Mouse (Mus musculus) G1E-ER4 (cell line): Measurements from ENCODE around the gene Smap2. TPM values are rescaled to one million over a fixed set of nuclear protein-coding genes. Genes with fewer than 3 reads are reported as not detected.

Experiments
- GATA1 ChIP-seq: IDR thresholded peaks from one replicate; pipeline ENCODE4 v1.8.0; 2012; ENCODE audit warnings: low read length, inconsistent platforms
- polyA plus RNA-seq: library from polyadenylated mRNA; stranded (reverse); fragments of >175 nt; gene quantifications from 2 replicates; pipeline ENCODE4 v1.2.3, GENCODE M21; 2012

The Smap2 gene
- 34.2 and 36.8 TPM in 2 replicates for polyA plus RNA-seq

DNA sequence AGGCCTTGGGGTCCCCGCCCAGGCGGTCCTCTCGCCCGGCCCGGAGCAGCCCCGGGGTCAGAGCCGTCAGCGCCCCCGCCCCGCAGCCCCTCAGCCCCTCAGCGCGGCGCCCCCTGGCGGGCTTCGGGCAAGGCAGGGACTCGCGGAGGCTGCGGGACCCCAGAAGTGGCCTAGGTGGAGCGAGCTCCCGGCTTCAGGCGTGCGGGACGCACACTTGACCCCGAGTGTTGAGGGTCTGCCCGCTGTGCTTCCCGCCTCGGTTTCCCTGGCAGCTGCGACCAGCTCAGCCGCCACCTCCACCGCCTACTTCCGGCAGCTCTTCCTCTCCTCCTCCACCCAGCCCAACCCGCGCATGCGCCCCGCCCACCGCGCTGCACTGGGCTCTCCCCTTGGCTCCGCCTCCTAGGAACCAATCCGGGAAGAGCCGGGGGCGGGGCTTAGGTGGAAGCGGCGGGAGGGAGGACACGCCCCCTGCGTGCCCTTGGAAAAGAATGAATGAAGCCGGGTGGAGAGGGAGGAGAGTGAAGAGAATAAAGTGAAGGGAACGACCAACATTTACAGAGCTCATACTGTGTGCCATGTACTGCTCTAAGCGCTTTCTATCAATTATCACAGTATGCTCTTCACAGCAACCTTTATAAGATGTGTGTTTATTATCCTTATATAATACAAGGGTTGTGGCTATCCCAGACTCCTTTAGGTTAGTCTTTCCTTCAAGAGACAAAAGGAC is at the start of gene Smap2:
TSS of gene Smap2 (minus strand) at position 320 of the 730 bp plus-strand sequence.
- TF ChIP-seq GATA1, result no peak

DNA sequence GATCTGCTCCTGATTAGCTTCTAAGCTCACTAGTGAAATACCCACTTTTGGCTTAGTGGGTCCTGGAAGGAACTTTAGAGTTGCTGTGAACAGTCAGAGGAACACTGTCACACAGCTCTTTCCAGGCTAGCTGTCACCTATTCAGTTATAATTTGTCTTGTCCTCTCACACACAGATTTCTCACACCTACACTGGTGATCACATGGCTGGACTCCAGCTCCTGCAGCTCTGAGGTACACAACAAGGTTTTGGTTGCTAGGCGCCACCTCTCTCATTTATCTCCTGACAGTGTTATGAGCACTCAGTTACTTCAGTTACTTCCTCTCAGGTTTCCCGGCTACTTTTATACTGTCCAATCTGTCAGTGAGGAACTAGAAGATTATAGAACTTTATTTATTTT is 48.3 kb upstream of the Smap2 start:
- no peak for TF ChIP-seq GATA1

DNA sequence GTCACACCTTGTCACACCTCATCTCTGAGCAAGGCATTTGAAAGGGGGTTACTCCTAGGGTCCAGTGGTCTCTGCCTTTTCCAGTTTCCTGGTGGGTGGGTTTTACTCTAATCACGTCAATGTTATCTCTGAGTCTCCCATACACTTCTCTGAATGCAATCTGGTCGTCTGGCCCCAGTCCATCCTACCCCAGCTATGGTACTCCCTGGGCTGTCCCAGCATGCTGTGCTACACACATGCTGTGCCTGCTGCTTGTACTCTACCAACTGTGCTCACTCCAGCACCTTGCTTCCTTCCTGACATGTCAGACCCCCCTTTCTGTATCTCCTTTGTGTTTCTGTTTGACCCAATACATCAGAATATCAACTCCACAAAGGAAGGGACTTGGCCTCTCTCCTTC is 40.0 kb upstream of the Smap2 start:
- TF ChIP-seq GATA1, result no peak

DNA sequence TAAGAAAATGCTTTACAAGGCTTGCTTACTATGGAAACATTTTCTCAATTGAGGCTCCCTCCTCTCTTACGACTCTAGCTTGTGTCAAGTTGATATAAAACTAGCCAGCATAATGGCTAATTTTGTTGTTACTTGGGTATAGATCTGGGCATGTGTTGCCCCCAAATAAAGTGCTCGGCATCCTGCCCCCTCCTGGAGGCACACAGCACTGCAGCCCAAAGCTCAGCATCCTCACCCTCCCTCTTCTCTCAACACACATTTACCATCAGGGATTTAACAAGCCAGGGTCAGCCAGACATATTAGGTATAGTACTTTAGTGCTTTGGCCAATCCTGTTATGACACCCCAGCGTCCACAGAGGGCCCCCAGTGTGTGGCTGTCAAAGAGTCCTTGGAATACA is 39.3 kb upstream of the Smap2 start:
- TF ChIP-seq GATA1, result no peak

DNA sequence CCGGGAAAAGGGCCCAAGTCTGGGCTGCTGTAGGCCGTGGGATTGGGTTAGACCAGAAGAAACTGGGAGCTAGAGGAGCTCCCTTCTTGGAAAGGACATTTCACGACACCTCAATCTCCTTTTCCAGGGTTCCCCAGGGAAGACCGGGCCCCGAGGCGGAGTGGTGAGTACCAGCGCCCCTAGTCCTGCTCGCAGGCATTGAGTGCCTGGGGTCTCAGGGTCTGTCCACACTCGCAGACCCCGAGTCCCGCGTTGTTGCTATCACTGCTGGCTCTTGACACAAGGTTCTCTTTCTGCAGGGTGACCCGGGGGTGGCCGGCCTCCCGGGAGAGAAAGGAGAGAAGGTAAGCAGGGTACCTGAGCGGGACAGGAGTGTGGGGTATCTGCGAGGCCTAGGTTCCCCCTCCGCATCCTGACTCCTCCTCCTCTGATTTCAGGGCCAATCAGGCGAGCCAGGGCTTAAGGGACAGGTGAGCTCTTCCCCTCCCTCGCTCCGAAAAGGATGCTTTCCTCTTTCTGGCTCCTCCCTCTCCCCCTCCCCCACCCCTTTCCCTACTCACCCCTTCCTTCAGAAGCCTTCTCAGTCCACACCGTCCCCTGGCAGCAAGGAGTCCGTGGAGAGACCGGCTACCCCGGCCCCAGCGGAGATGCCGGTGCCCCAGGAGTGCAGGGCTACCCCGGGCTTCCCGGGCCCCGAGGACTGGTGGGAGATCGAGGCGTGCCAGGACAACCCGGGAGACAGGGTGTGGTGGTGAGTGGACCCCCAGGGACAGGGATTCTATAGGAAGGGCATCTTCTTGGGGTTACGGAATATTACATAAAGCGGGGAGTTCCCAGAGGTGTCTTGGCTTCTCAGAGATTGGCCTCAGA is 35.6 kb upstream of the Smap2 start:
- TF ChIP-seq GATA1, result no peak

DNA sequence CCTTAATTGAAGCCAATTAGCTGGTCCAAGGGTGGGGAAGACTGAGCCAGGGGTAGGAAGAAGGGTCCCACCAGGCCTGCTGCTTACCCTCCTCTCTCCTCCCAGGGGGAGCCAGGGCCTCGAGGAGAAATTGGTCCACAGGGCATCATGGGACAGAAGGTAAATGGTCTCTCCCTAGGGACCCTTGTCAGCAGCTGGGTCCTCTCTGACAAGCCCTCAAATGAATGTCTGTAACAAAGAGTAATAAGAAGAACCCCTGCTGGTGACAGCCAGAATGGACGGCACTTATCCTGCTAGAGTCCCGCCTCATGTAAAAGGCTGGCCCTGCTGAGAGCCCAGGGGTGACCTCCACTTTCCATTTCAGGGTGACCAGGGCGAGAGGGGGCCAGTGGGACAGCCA is 34.8 kb upstream of the Smap2 start:
- TF ChIP-seq GATA1, result no peak

DNA sequence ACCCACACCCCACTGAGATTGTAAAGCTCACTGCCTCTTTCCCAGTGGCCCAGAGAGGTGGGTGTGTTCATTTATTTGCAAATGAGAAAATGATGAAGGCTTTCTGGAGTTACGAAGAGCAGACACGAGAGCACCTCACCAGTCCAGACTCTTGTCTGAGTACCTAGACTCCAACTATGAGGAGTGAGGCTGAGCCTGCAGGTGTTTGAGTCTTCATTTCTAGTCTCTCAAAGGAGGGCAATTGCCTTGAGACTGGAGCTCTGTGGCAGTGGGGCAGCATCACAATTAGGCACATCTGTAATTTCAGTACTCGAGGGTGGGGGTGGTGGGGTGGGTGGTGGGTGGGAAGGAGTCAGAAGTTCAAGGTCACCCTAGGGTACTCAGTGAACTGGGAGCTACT is 25.9 kb upstream of the Smap2 start:
- no peak for TF ChIP-seq GATA1

DNA sequence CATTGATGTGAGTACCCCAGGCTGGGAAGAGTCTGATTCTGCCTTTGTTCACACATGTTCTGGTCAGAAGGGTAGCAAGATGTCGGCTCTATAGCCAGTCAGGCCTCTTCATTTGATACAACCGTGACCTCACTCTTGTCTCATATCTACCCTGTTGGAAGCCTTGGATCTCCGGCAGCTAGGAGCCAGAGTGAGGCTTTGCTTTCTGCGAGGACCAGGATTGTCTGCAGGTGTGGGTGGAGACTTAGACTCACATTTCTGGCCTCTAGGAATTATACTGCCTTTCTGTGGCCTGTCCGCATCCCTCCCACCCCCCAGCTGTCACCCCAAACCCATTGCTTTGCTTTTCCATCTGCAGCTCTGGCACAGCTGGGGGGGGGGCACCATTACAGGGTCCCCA is 25.4 kb upstream of the Smap2 start:
- no peak for TF ChIP-seq GATA1

DNA sequence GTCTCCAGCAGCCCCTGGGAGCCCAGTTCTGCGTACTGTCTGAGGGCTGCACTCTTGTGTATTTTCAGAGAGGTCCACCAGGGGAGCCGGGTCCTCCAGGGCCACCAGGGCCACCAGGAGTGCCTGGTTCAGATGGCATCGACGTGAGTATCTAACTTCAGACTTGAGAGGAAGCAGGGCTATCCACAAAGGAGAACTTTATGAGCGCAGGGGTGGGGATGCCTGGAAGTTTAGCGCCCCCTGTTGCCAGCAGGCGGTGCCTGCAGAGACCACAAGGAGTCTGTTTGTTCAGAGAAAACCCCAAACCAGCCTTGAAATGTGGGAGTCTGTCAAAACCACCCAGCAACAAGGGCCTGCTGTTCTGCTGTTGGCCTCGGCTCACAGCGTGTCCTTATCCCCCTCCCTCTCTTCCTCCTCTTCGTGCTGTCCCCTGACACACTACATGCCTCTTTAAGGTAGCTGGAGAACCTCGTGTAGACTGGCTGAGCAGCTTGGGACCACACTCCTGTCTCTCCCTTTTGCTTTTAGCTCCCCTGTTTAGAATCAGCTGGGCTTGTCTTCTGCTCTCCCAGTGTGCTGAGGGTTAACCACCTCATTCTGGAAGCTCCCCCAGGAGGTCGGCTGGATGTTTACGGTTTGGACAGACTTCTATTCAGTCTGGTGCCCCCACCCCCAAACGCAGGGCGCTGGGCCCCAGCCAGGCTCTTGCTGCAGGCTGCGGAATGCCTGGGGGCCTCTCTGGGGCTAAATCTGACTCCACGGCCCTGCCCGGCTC is 24.0 kb upstream of the Smap2 start:
- TF ChIP-seq GATA1, result no peak

DNA sequence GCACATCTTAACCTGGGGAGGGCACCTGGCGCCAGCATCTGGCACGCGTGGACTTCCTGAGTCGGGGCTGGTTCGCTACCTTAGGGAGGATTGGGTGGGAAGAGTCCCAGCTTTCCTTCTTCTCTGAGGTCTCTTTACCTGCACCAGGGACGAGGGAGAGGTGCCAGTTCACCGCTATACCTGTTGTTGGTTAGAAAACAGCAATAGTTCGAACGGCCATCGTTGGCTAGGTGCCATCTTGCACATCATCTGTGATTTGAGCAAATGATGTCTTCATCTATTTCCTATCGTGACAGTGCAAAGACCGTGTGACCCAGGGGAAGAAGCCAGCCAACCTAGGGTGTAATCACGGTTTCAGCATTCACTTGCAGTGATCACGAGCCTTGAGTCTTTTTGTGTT is 23.3 kb upstream of the Smap2 start:
- no peak for TF ChIP-seq GATA1

DNA sequence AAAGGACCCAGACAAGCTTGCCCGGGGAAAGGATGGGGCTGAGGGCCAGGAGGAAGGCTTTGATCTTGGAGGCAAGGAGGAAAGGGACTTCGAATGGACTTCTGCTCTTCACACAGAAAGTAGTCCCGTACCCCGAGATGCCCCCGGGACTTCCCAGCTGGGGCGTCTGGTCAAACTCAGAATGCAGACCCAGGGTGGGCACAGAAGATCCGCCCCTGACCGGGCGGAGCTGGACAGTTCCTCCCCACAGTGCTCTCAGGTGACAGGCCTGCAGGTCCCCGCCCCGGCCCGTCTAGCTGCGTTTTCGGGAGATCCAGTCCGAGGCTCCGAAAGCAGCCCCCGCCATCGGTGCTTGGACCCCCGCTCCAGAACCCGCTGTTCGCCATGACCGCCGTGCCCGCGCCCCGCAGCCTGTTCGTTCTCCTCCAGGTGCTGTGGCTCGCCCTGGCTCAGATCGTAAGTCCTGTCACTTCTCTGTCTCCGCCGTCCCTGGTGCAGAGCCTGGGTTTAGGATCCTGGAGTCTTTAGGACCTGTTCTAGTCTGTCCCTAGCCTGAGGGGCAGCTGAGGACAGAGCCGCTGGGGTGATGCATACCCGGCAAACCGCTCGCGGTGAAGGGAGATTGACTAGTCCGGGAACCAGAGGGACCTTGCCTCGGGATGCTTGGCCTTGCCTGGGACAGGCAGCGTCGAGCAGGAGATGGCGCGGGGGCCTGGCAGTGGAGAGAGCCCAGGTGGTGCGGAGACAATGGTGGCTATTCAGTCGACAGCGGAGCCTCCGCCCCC is 22.5 kb upstream of the Smap2 start, which contains the start of gene Col9a2:
TSS of gene Col9a2 (plus strand) at position 55 of the 785 bp plus-strand sequence.
- no peak for TF ChIP-seq GATA1

DNA sequence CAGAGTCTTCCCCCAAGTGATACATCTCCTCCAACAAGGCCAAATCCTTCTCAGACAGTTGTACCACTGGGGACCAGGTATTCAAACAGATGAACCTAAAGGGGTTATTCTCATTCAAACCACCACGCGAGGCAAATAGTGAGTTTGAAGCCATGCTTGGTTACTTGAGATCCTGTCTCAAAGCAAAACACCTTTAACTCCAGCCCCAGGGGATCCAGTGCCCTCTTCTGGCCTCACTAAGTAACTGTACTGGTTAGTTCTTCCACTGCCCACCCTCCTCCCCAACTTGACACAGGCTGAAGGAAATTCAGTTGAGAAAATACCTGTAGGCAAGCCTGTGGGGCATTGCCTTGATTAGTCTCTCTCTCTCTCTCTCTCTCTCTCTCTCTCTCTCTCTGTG is 16.0 kb upstream of the Smap2 start:
- TF ChIP-seq GATA1, result no peak

DNA sequence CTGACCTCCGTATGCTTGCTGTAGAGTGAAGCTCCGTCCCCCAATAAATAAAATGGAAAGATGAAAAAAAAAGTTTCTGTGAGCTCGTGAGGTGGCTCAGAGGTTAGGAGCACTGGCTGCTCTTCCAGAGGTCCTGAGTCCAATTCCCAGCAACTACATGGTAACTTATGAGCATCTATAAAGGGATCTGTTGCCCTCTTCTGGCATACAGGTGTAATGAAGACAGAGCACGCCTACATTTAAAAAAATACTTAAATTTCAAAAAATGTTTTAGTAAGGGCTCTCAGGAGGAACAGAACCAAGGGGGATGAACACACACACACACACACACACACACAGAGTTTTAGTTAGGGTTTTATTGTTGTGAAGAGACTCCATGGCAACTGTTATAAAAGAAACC is 14.4 kb upstream of the Smap2 start:
- TF ChIP-seq GATA1, result no peak

DNA sequence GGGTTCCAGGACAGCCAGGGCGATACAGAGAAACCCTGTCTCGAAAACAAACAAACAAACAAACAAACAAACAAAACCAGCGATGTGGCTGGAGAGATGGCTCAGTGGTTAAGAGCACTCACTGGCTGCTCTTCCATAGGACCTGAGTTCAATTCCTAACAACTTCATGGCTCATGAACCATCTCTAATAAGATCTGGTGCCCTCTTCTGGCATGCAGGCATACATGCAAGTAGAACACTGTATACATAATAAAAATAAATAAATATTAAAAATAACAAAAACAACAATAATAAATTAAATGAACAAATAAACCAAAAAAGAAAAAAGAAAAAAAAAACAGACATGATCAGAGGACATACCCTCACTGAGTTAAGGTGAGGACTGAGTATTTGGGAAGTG is 12.6 kb upstream of the Smap2 start:
- TF ChIP-seq GATA1, result no peak
